ENCODE assay signal across 9 mouse cellular contexts in genomic region chr10:105834627-105835228, GRCm38 (mm10). TPM values are rescaled to one million over a fixed set of nuclear protein-coding genes. Genes with fewer than 3 reads are reported as not detected.
A peak's percentile ranks its signal among the peaks of the same experiment; 100 is the strongest.
DNase-seq lines count a peak whose midpoint lies in the region; ATAC-seq and TF ChIP-seq lines count a peak whose summit lies in the region.
"Had no signal": no experiment of that assay in that cellular context is flagged by ENCODE, and none has a peak within 500 bp of the region (broad histone marks: within the 10 kb centered on the region; RNA-seq: fewer than 3 reads in every experiment).

No protein-coding gene starts in this region.

- H3K36me3 ChIP-seq in kidney, embryonic 15.5 days = no peaks in the 10 kb centered on the region
- H3K36me3 ChIP-seq in ES-E14 (ENCODE audit: control insufficient read depth, insufficient read depth, low read length, poor library complexity, severe bottlenecking) = no peaks in the 10 kb centered on the region
- H3K36me3 ChIP-seq: stomach, embryonic 15.5 days had no signal

- 69% methylated on average over 10 of the region's 10 CpGs for WGBS in kidney, embryonic 15.5 days

- no peak overlapping the region for H3K4me3 ChIP-seq in kidney, embryonic 15.5 days (replicated peaks)
- no peak overlapping the region for H3K4me3 ChIP-seq in ES-E14 (ENCODE audit: insufficient read depth in 1 of 2, low read depth in 1 of 2, low read length in 2 of 2, poor library complexity in 1 of 2, severe bottlenecking in 1 of 2)
- H3K4me3 ChIP-seq: stomach, embryonic 15.5 days had no signal

- DNase-seq in kidney, adult 11 months = no peak
- peak; percentile 68 for DNase-seq in ES-E14 (ENCODE audit: low read depth, low spot score)
- peak; percentile 39 for DNase-seq in embryo, embryonic 9.5 days (ENCODE audit: extremely low spot score)
- DNase-seq in induced T-regulatory cell, adult 2 months (ENCODE audit: low read depth) = peak; percentile 66
- DNase-seq in heart, adult 11 months = no peak

- no peaks in the 10 kb centered on the region for H3K4me1 ChIP-seq in kidney, embryonic 15.5 days
- no peaks in the 10 kb centered on the region for H3K4me1 ChIP-seq in ES-E14 (ENCODE audit: control insufficient read depth in 2 of 2, insufficient read depth in 2 of 2, low read length in 2 of 2, poor library complexity in 1 of 2)
- H3K4me1 ChIP-seq: stomach, embryonic 15.5 days had no signal

- H3K27ac ChIP-seq in kidney, embryonic 15.5 days = no peak overlapping the region
- no peak overlapping the region for H3K27ac ChIP-seq in ES-E14 (ENCODE audit: insufficient read depth, low read depth, low read length, poor library complexity, severe bottlenecking)
- H3K27ac ChIP-seq: stomach, embryonic 15.5 days had no signal

- in situ Hi-C loops in ES-E14 (cut with MboI; ENCODE audit: low sequenced_read_pairs in 2 of 2, unreplicated experiment in 2 of 2) = no loop called here

- no peak overlapping the region for H3K9ac ChIP-seq in kidney, embryonic 15.5 days
- no peak overlapping the region for H3K9ac ChIP-seq in ES-E14 (ENCODE audit: insufficient read depth, low read depth, low read length, poor library complexity, severe bottlenecking)
- H3K9ac ChIP-seq: stomach, embryonic 15.5 days had no signal

- no peaks in the 10 kb centered on the region for H3K27me3 ChIP-seq in kidney, embryonic 15.5 days
- H3K27me3 ChIP-seq: stomach, embryonic 15.5 days had no signal

- ATAC-seq in kidney, embryonic 15.5 days (replicated peaks; ENCODE audit: low FRiP score) = peak; percentile 40; the same call in 1 of the 2 replicates
- peak; percentile 92 for ATAC-seq in megakaryocyte-erythroid progenitor cell, adult 5-6 weeks (replicated peaks; ENCODE audit: low FRiP score, low TSS enrichment, poor library complexity, severe bottlenecking)
- ATAC-seq in monocyte, adult 5-6 weeks (replicated peaks; ENCODE audit: insufficient number of reproducible peaks, low FRiP score, low TSS enrichment, poor library complexity, severe bottlenecking) = no peak

- H3K9me3 ChIP-seq in kidney, embryonic 15.5 days (replicated peaks) = no peaks in the 10 kb centered on the region
- H3K9me3 ChIP-seq in ES-E14 (ENCODE audit: control insufficient read depth, insufficient read depth, low read depth, low read length) = no peaks in the 10 kb centered on the region
- H3K9me3 ChIP-seq: stomach, embryonic 15.5 days had no signal

- no peak overlapping the region for H3K4me2 ChIP-seq in kidney, embryonic 15.5 days
- H3K4me2 ChIP-seq: stomach, embryonic 15.5 days had no signal

TF ChIP-seq in ES-E14, 5 proteins besides CTCF, POLR2A, EP300 and RAD21:
- TF ChIP-seq HCFC1 (IDR thresholded peaks at IDR 0.05; ENCODE audit: borderline replicate concordance, insufficient read depth, low read length) (no peak), ZNF384 (IDR thresholded peaks at IDR 0.05; ENCODE audit: low read depth, low read length) (no peak), ZC3H11A (IDR thresholded peaks at IDR 0.05; ENCODE audit: borderline replicate concordance, low read depth, low read length) (no peak), MAFK (IDR thresholded peaks at IDR 0.05; ENCODE audit: insufficient read depth, low read depth, low read length) (no peak), CHD2 (IDR thresholded peaks at IDR 0.05; ENCODE audit: low read depth, low read length) (no peak)
TF ChIP-seq in ES-E14: peak in this region for 0.

RNA-seq across cellular contexts. Expression of gene Ccdc59, which starts 6.1 kb away (rescaled TPM):
- polyA plus RNA-seq in kidney, embryonic 15.5 days (2015; fragmentation: Nextera tagmentation; extraction: Ambion mirVana) = 60.9 and 62.4 TPM in 2 replicates
- total RNA-seq in ES-E14 (2012; rRNA removed) = 24.7 and 27.0 TPM in 2 replicates
- 35.1 and 46.4 TPM in 2 replicates for total RNA-seq in megakaryocyte-erythroid progenitor cell, adult 5-6 weeks (2014; fragmentation: Nextera tagmentation)
- total RNA-seq in megakaryocyte-erythroid progenitor cell, adult 5-6 weeks (2017) = 42.0 and 44.1 TPM in 2 replicates
- 37.8 to 62.2 TPM (median 41.9 TPM) in 3 replicates for total RNA-seq in monocyte, adult 5-6 weeks (2017)

RNA-seq across cellular contexts. Expression of gene Mettl25, which starts 6.5 kb away (rescaled TPM):
- 12.3 and 13.1 TPM in 2 replicates for polyA plus RNA-seq in kidney, embryonic 15.5 days (2015; fragmentation: Nextera tagmentation; extraction: Ambion mirVana)
- 14.2 and 21.3 TPM in 2 replicates for total RNA-seq in ES-E14 (2012; rRNA removed)
- 15.4 and 15.8 TPM in 2 replicates for total RNA-seq in megakaryocyte-erythroid progenitor cell, adult 5-6 weeks (2014; fragmentation: Nextera tagmentation)
- total RNA-seq in megakaryocyte-erythroid progenitor cell, adult 5-6 weeks (2017) = 17.7 and 20.2 TPM in 2 replicates
- total RNA-seq in monocyte, adult 5-6 weeks (2017) = 8.9 to 18.1 TPM (median 16.2 TPM) in 3 replicates

Comparison
In these comparisons a context has a peak if more than half of its experiments do, and no peak if none do; other contexts are left out.
1. DNase-seq: peak in ES-E14 (single experiment), embryo, embryonic 9.5 days (single experiment) and induced T-regulatory cell, adult 2 months (single experiment); none in kidney, adult 11 months (single experiment) and heart, adult 11 months (single experiment).